Comparison of ENCODE assay signal across 8 mouse cellular contexts in genomic region chrX:169319945-169320667, GRCm38 (mm10). TPM values are rescaled to one million over a fixed set of nuclear protein-coding genes. Genes with fewer than 3 reads are reported as not detected.
A peak's percentile ranks its signal among the peaks of the same experiment; 100 is the strongest.
DNase-seq lines count a peak whose midpoint lies in the region; ATAC-seq and TF ChIP-seq lines count a peak whose summit lies in the region.

Gene Hccs, minus strand, starts transcription at chrX:169320372.

- peak within 1 kb of the TSS; percentile 86 for H3K4me3 ChIP-seq in bone marrow, adult 2 months (replicated peaks; ENCODE audit: control insufficient read depth, low read depth, low read length)
- peak within 1 kb of the TSS; percentile 61 for H3K4me3 ChIP-seq in embryonic facial prominence, embryonic 15.5 days (replicated peaks)
- H3K4me3 ChIP-seq in limb, embryonic 14.5 days (replicated peaks; ENCODE audit: low read length) = peak within 1 kb of the TSS; percentile 56
- peak within 1 kb of the TSS; percentile 55 for H3K4me3 ChIP-seq in midbrain, postnatal 0 days (ENCODE audit: low read depth, low read length)

- no peaks in the 10 kb centered on the region for H3K27me3 ChIP-seq in embryonic facial prominence, embryonic 15.5 days
- H3K27me3 ChIP-seq in limb, embryonic 14.5 days (ENCODE audit: control insufficient read depth, insufficient read depth, low read length) = no peaks in the 10 kb centered on the region
- H3K27me3 ChIP-seq in midbrain, postnatal 0 days (ENCODE audit: insufficient read depth, low read length) = no peaks in the 10 kb centered on the region

- no peaks in the 10 kb centered on the region for H3K9me3 ChIP-seq in embryonic facial prominence, embryonic 15.5 days (replicated peaks)
- no peaks in the 10 kb centered on the region for H3K9me3 ChIP-seq in limb, embryonic 14.5 days (ENCODE audit: control insufficient read depth, low read length)
- no peaks in the 10 kb centered on the region for H3K9me3 ChIP-seq in midbrain, postnatal 0 days (ENCODE audit: low read length)

- WGBS in bone marrow, adult 2 months = 19% methylated on average over 95 of the region's 97 CpGs
- 29% methylated on average over 72 of the region's 97 CpGs for WGBS in embryonic facial prominence, embryonic 15.5 days
- 26% methylated on average over 65 of the region's 97 CpGs for WGBS in limb, embryonic 14.5 days
- 17% methylated on average over 73 of the region's 97 CpGs for WGBS in midbrain, postnatal 0 days

- peak within 1 kb of the TSS; percentile 93 for H3K27ac ChIP-seq in bone marrow, adult 2 months (ENCODE audit: control insufficient read depth, insufficient read depth, low read depth, low read length, poor library complexity)
- peak within 1 kb of the TSS; percentile 72 for H3K27ac ChIP-seq in embryonic facial prominence, embryonic 15.5 days (replicated peaks)
- peak within 1 kb of the TSS; percentile 72 for H3K27ac ChIP-seq in limb, embryonic 14.5 days (replicated peaks; ENCODE audit: low read depth, low read length)
- peak within 1 kb of the TSS; percentile 72 for H3K27ac ChIP-seq in midbrain, postnatal 0 days (ENCODE audit: low read depth, low read length)

- no peaks in the 10 kb centered on the region for H3K36me3 ChIP-seq in embryonic facial prominence, embryonic 15.5 days
- H3K36me3 ChIP-seq in limb, embryonic 14.5 days (ENCODE audit: control insufficient read depth, insufficient read depth, low read length) = peaks cover 6% of the 10 kb centered on the region; the same call in 1 of the 2 replicates
- H3K36me3 ChIP-seq in midbrain, postnatal 0 days (ENCODE audit: insufficient read depth, low read length) = no peaks in the 10 kb centered on the region

- peak within 1 kb of the TSS; percentile 46 for H3K4me2 ChIP-seq in embryonic facial prominence, embryonic 15.5 days (replicated peaks)
- peak within 1 kb of the TSS; percentile 51 for H3K4me2 ChIP-seq in limb, embryonic 14.5 days (replicated peaks; ENCODE audit: low read depth, low read length, severe bottlenecking)
- H3K4me2 ChIP-seq in midbrain, postnatal 0 days (ENCODE audit: low read depth, low read length, poor library complexity, severe bottlenecking) = peak within 1 kb of the TSS; percentile 53

- ATAC-seq in embryonic facial prominence, embryonic 15.5 days (ENCODE audit: insufficient number of reproducible peaks, low FRiP score, low TSS enrichment, low read depth) = peak; percentile 99
- ATAC-seq in limb, embryonic 14.5 days (ENCODE audit: low FRiP score, low read depth) = peak; percentile 99
- ATAC-seq in midbrain, postnatal 0 days (ENCODE audit: low FRiP score) = peak; percentile 98

- peak; percentile 91 for DNase-seq in 416B (ENCODE audit: low read depth)
- DNase-seq in heart, adult 8-10 months (ENCODE audit: low spot score) = peak; percentile 89
- DNase-seq in kidney, adult 9 months = peak; percentile 91
- peak; percentile 90 for DNase-seq in limb, embryonic 14.5 days (ENCODE audit: low spot score)
- peak; percentile 90 for DNase-seq in midbrain, postnatal 0 days (ENCODE audit: low spot score)
- DNase-seq in spleen, postnatal 14 days (ENCODE audit: low spot score in 2 of 2) = peak; percentile 72 to 76

- peak within 1 kb of the TSS; percentile 57 for H3K9ac ChIP-seq in embryonic facial prominence, embryonic 15.5 days
- H3K9ac ChIP-seq in limb, embryonic 14.5 days (ENCODE audit: low read depth, low read length, severe bottlenecking) = peak within 1 kb of the TSS; percentile 77
- H3K9ac ChIP-seq in midbrain, postnatal 0 days (replicated peaks; ENCODE audit: low read length, poor library complexity, severe bottlenecking) = peak within 1 kb of the TSS; percentile 60

- TF ChIP-seq POLR2A in bone marrow, adult 2 months (IDR thresholded peaks at IDR 0.05; ENCODE audit: borderline replicate concordance, control insufficient read depth, low read depth, low read length) = peak; percentile 43; the same call in 1 of the 2 replicates
- TF ChIP-seq POLR2A in limb, embryonic 14.5 days (IDR thresholded peaks at IDR 0.05; ENCODE audit: borderline replicate concordance, extremely low read depth, insufficient read depth, insufficient read length) = 0 out of 2 replicates have a peak, but pooled peaks have one; percentile 9

- H3K4me1 ChIP-seq in bone marrow, adult 2 months (ENCODE audit: control insufficient read depth, insufficient read depth, low read length) = no peaks in the 10 kb centered on the region; the same call in 1 of the 2 replicates
- H3K4me1 ChIP-seq in embryonic facial prominence, embryonic 15.5 days = no peaks in the 10 kb centered on the region
- H3K4me1 ChIP-seq in limb, embryonic 14.5 days (ENCODE audit: control insufficient read depth, insufficient read depth, low read length) = peaks cover 2% of the 10 kb centered on the region; the same call in 1 of the 2 replicates
- no peaks in the 10 kb centered on the region for H3K4me1 ChIP-seq in midbrain, postnatal 0 days (ENCODE audit: insufficient read depth, low read length)

- no peak for TF ChIP-seq CTCF in bone marrow, adult 2 months (IDR thresholded peaks at IDR 0.05; ENCODE audit: control insufficient read depth, insufficient read depth, low read length)
- no peak for TF ChIP-seq CTCF in midbrain, postnatal 0 days (IDR thresholded peaks at IDR 0.05)

RNA-seq across cellular contexts. Expression of gene Hccs, which starts in this region (rescaled TPM):
- polyA plus RNA-seq in bone marrow, adult 2 months (2011; ENCODE audit: insufficient read depth, insufficient read length, low replicate concordance, missing spikeins) = 2.4 and 4.8 TPM in 2 replicates
- 29.9 and 30.9 TPM in 2 replicates for polyA plus RNA-seq in embryonic facial prominence, embryonic 15.5 days (2015; fragmentation: Nextera tagmentation; extraction: Ambion mirVana)
- total RNA-seq in heart, adult 8-10 months (2022) = 10 to 100 TPM; 55.1 to 68.5 (median 62.2) TPM
- 21.4 and 21.7 TPM in 2 replicates for polyA plus RNA-seq in limb, embryonic 14.5 days (2012; rRNA removed)
- polyA plus RNA-seq in limb, embryonic 14.5 days (2014; fragmentation: Nextera tagmentation; extraction: Ambion mirVana) = 30.9 and 33.4 TPM in 2 replicates
- total RNA-seq in midbrain, postnatal 0 days (2014; rRNA removed) = 28.6 and 29.2 TPM in 2 replicates
- 31.6 and 34.9 TPM in 2 replicates for polyA plus RNA-seq in midbrain, postnatal 0 days (2015; fragmentation: Nextera tagmentation; extraction: Ambion mirVana)

Comparison
In these comparisons a context has a peak if more than half of its experiments do, and no peak if none do; other contexts are left out.
1. Peak in every context shown above with its lines: DNase-seq, ATAC-seq, H3K4me3 ChIP-seq and H3K27ac ChIP-seq.